Mouse (Mus musculus) layer of hippocampus, adult 8-10 months (tissue): Measurements from ENCODE around the gene Rnase10. TPM values are rescaled to one million over a fixed set of nuclear protein-coding genes. Genes with fewer than 3 reads are reported as not detected.
"Not testable (repeated sequence)": the region's sequence is repeated elsewhere in the genome, so short reads cannot be mapped to it uniquely, and the experiment has no call there.

Source experiments
- DNase-seq, 2 experiments: peaks; one replicate each; pipeline ENCODE4 v3.0.0; 2022; ENCODE audit warnings: low spot score in 2 of 2
- total RNA-seq, 4 experiments: library from RNA; stranded (reverse); gene quantifications; 2 replicates each; pipeline ENCODE4 v1.2.4; 2022

Rnase10 gene
- total RNA-seq = under 1 TPM in 1 of 4 experiments, not detected in 3; 0.20 TPM

DNA sequence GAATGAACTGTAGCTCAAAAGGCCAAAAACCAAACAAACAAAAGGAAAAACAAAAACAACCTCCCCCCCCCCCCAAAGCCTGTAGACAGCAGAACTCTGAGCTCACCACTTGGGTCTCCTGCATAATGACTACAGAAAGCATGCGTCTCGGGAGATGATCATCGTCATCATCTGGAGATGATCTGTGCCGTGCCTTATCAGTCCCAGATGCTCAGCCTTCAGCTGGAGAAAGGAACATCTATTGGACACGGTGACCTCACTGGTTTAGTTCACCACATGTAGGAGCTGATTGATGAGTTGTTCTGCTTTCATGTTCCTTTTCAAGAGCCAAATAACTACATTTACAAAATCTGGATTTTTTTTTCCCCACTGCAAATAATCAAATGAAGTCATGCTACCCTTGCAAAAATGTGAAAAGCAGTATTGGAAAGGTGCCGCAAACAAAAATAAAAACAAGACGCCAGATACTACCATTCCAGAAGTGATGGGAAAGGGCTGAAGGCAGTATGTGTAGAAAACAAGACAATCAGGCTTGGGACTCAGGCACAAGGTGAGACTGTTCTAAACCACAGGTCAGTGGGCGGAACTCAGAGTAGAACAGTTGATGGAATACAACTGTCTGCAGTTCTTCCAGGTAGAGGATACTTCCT is at the start of gene Rnase10:
TSS of gene Rnase10 (plus strand) at position 600 of the 650 bp plus-strand sequence.
- no peak for DNase-seq

DNA sequence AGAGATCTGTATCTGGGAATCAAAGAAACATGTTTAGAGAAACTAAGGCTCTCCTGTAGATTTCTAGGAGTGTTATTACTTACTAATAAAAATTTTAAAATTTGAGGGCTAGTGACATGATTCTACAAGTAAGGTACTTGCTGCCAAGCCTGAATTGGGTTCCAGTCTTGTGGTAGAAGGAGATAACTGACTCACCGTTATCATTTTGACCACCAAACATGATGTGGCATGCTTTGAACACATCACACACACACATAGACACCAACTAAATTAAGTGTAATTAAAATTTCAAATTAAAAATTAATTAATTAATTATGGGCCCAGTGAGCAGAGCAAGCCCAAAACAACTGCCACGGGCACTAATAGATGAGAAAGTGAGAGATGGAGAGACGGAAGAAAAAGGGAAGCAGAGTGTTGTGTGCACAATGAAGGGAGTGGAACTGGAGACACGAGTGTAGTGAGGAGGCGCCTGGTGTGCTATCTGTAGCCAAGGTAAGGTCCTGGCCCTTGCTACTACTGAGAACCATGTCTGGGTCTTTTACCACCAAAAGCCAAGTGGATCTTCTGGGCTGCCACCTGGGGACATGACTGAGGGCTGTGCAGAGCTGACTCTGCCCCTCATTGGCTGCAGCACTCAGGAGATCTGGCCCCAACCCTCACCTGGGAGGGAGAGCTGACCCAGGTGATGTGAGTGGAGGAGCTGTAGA is 49.1 kb upstream of the Rnase10 start:
- not testable (repeated sequence) for DNase-seq

DNA sequence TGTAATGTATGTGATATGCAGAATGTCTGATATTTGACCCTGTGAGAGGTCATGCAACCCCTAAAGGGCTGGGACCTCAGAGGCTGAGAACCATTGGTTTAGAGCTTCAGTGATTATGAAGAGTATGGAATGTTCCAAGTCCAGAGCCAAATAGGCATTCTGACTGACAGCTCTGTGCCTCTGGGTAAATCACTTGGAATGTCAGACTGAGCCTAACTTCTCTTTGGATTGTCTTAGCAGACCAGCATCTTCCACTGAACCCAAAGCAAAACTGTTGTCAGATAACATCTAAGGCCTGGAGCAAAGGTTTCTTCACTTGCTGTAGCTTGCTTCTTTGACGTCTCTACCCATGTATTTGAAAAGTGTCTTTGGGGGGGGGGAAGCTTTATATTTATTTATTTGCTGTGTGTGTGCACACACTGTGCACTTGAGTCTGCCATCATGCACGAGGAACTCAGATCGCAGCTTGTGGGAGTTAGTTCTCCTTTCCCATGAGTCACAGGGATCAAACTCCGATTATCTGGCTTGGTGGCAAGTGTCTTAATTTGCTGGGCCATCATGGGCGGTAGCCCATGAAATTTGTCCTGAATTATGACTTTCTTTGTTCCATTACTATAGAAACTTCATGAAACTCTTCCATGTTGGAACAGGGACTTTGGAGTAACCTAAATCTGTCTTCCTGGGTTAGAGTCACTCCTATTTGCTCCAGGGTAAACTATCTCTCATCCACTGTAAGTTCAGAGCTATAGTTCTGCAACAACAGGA is 39.2 kb upstream of the Rnase10 start:
- DNase-seq = no peak

DNA sequence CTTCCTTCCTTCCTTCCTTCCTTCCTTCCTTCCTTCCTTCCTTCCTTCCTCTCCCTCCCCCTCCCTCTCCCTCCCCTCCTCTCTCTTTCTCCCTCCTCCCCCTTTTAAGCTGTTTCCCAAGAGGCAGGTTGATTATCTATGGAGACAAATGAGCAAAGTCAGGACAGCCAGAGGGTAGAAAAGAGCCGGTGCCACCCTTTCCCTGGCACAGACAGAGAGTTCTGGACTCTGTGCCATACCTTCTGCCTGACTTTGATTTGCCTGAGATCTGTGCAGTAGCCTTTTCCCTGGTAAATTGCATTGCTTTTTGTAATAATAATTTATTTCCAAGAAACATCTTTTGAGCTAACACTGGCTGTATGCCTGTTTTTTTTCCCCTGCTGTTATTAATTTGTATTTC is 38.5 kb upstream of the Rnase10 start:
- DNase-seq = no peak

GRCm38 (mm10) chr14:50969558-50970544 is 37.7 kb upstream of the Rnase10 start:
- peak; percentile 46 to 75 for DNase-seq

- no peak for DNase-seq
Observed at GRCm38 (mm10) chr14:50970822-50971221, 36.7 kb upstream of the Rnase10 start.

DNA sequence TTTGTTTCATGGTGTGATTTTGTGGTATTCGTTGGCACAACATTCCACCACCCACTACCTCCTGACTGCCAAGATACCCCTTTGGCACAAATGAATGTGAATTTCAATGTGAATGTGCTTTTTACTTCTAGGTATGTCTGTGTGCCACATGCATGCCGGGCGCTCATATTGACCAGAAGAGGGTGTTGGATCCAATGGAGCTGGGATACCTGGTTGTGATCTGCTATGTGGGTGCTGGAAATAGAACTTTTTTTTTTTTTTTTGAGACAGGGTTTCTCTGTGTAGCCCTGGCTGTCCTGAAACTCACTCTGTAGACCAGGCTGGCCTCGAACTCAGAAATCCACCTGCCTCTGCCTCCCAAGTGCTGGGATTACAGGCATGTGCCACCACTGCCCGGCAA is 34.5 kb upstream of the Rnase10 start:
- DNase-seq = not testable (repeated sequence)

- no peak for DNase-seq
Observed at GRCm38 (mm10) chr14:50973700-50974099, 33.9 kb upstream of the Rnase10 start.

DNA sequence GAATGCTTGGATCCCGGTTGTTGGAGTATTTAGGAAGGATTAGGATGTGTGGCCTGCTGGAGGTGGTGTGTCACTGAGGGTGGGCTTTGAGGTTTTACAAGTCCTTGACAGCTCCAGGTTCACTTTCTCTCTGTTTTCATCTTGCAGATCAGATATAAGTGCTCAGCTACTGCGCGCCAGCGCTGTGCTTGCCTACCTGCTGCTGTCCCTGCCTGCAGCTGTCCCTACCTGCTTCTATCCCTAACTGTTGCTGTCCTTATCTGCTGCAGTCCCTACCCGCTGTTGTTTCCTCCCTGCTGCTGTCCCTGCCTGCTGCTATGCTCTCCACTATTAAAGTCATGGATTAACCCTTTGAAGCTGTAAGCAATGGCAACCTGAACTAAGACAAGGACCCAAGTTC is 32.5 kb upstream of the Rnase10 start:
- DNase-seq = no peak

DNA sequence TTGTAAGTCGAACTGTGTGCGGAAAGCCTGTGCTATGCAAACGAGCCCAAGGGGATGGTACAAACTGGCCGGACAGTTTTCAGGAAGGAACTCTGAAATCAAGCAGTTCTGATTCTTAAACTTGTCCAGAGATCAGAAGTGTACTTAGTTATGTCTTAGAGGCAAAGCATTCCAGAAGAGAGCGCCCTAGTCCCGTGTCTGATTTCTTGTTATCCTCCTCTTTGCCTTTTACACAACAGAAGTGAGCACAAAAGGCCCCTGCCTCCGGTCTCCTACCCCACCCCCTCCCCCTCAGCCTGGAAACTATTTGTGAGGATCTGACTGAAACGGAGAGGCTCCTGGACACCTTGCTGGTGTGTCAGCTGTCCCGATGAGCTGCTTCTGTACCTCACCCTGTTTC is 30.9 kb upstream of the Rnase10 start:
- no peak for DNase-seq

DNA sequence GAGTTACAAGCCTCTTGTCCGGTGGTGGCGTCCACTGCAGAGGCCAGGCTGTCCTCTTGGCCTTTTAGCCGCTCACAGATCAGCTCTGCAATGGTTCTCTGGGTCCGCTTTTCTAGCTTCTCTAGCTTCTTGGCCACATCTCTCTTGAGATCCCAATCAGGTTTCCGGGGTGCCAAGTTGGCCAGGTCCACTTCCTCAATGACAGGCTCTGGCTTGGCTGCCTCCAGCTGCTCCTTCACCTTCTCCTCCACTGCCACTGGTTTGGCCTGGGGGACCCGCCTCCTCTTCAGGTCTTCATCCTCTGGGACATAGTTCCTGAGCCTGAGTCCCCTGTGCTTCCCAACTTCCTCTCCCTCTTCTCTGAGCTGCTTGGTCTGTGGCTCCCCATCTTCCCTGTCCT is 29.1 kb upstream of the Rnase10 start:
- not testable (repeated sequence) for DNase-seq

- no peak for DNase-seq
Observed at GRCm38 (mm10) chr14:50979631-50980030, 27.9 kb upstream of the Rnase10 start.

DNA sequence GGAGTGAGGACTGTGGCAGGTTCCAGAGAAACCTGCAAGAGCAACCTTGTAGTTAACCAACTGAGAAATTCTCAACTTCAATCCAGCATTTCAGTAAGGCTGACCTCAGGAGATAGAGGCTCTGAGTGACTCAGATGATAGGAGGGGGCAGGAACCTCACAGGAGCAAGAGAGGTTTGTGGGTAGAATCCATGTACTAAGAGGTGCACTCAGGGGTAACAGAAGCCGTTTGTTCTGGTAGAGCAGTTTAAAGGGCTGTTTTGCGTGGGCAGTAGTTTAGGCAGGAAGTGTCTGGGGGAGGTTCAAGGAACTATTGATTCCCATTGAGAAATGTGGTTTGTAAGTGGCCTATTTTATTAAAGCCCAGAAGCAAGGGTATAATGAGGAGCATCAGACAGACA is 26.3 kb upstream of the Rnase10 start:
- no peak for DNase-seq

DNA sequence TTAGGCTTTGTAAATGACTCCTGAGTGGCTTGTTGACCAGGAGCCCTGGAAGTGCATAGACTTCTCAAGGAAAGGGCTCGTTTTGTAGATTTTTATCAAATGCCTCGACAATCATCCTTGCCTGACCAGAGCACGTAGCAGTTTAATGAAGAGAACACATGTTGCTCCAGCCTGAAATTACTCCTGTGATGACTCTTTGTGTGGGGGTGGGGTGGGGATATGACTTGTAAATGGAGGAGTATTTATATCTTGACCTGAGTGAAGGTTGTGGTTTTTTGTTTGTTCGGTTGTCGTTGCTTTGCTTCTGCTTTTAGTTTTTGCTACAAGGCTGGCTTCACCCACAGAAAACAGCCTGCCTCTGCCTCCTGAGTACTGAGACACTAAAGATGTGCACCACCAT is 25.7 kb upstream of the Rnase10 start:
- DNase-seq = no peak

- DNase-seq = no peak
Observed at GRCm38 (mm10) chr14:50987668-50988067, 19.9 kb upstream of the Rnase10 start.

DNA sequence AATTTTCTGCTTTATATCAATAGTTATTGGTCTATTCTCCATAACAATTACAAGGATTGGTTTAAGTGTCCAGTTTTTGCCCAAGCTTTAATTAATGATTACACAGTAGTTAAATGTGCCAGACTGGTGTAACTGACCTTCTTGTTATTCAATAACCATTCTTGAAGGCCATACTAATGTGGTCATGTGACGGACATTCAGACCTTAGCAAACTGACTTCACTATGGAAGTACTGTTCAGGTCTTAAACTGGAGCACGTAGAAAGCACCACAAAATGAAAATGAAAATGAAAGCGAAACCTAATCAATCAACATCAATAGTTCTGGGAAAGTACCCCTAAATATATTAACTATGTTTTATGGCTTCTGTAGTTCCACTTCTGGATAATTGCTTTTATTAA is 16.5 kb upstream of the Rnase10 start:
- DNase-seq = no peak

GRCm38 (mm10) chr14:50997088-50997487 is 10.5 kb upstream of the Rnase10 start:
- no peak for DNase-seq

DNA sequence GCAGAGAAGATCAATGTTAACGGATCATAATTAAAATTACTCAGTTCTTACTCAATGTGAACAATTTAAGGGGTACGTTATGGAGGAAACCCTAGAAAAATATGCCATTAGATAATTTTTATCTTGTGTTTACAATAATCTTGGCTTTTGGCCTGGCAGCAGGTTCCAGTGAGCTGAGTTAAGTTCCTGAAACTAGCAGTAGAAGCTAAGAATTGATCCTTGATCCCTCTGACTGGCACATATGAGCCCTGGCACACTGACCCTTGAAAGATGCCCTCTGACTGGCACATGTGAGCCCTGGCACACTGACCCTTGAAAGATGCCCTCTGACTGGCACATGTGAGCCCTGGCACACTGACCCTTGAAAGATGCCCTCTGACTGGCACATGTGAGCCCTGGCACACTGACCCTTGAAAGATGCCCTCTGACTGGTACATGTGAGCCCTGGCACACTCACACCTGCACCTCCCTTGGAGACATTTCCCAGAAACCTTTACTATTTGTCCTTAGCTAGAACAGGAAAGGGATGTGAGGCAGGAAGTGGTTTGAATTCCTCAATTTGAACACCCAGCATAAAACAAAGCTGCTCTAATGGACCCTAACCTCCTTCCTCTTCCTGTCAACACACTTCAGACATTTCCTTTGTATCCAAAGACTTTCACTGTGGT is 9.4 kb upstream of the Rnase10 start:
- no peak for DNase-seq

GRCm38 (mm10) chr14:51007914-51008713 is 563 bp downstream of the Rnase10 start:
- DNase-seq = peak; percentile 14 to 30

- no peak for DNase-seq
Observed at GRCm38 (mm10) chr14:51008781-51009180, 1.2 kb downstream of the Rnase10 start.
